Mouse (Mus musculus) embryo, embryonic 9.5 days (tissue): ENCODE measurements at regions not wholly inside any gene's neighbourhood (a gene's known extent, or its start where the extent isn't known, plus 50 kb on each side); places are given as distances from the start of the nearest gene placed in this dataset.

Experiments used
- DNase-seq: peaks from one replicate; pipeline ENCODE4 v3.0.0-alpha.2; 2017; ENCODE audit errors: extremely low spot score

GRCm38 (mm10) chr1:41551271-41551670, 745.9 kb downstream of the Tmem182 start:
- DNase-seq: no peak

- DNase-seq: no peak
These were observed 750.2 kb downstream of the Tmem182 start for GRCm38 (mm10) chr1:41555607-41556006.

GRCm38 (mm10) chr1:41559101-41559665, 753.8 kb downstream of the Tmem182 start:
- DNase-seq: no peak

- no peak for DNase-seq
These were observed 754.6 kb downstream of the Tmem182 start for GRCm38 (mm10) chr1:41559991-41560390.

GRCm38 (mm10) chr1:41603471-41603870, 798.1 kb downstream of the Tmem182 start:
- DNase-seq: no peak

GRCm38 (mm10) chr1:41604996-41605747, 799.8 kb downstream of the Tmem182 start:
- no peak for DNase-seq

- no peak for DNase-seq
These were observed 800.3 kb downstream of the Tmem182 start for GRCm38 (mm10) chr1:41605748-41606131.

GRCm38 (mm10) chr1:41610783-41611182, 805.4 kb downstream of the Tmem182 start:
- DNase-seq: no peak

GRCm38 (mm10) chr1:41651804-41652203, 846.4 kb downstream of the Tmem182 start:
- peak; percentile 11 for DNase-seq

GRCm38 (mm10) chr1:41652210-41652609, 846.8 kb downstream of the Tmem182 start:
- DNase-seq: peak; percentile 6

GRCm38 (mm10) chr1:41652646-41653427, 847.4 kb downstream of the Tmem182 start:
- peak; percentile 25 for DNase-seq

- no peak for DNase-seq
These were observed 868.7 kb downstream of the Tmem182 start for GRCm38 (mm10) chr1:41674086-41674485.

GRCm38 (mm10) chr1:41675345-41675744, 869.9 kb downstream of the Tmem182 start:
- DNase-seq: no peak

GRCm38 (mm10) chr1:41705692-41706091, 900.3 kb downstream of the Tmem182 start:
- no peak for DNase-seq

GRCm38 (mm10) chr1:41742644-41743331, 937.4 kb downstream of the Tmem182 start:
- peak; percentile 34 for DNase-seq

- no peak for DNase-seq
These were observed 937.9 kb downstream of the Tmem182 start for GRCm38 (mm10) chr1:41743332-41743710.

- DNase-seq: no peak
These were observed 939.1 kb downstream of the Tmem182 start for GRCm38 (mm10) chr1:41744531-41744930.

- no peak for DNase-seq
These were observed 936.2 kb upstream of the Pou3f3 start for GRCm38 (mm10) chr1:41759366-41759765.
